Mouse (Mus musculus) thymus, adult 2 months (tissue): ENCODE measurements around the gene Ddah1.

Experiments used
- CTCF ChIP-seq: fragments of 200-500 bp; IDR thresholded peaks from 2 replicates; pipeline ENCODE4 v1.5.1; 2012; ENCODE audit warnings: mild to moderate bottlenecking, control low read depth, low read length, moderate library complexity, borderline replicate concordance; ENCODE audit not compliant: control insufficient read depth, poor library complexity, insufficient read depth; ENCODE audit errors: extremely low read depth
- POLR2A ChIP-seq: fragments of 200-500 bp; IDR thresholded peaks from 2 replicates; pipeline ENCODE4 v1.6.1; 2012; ENCODE audit warnings: mild to moderate bottlenecking, low read length, control low read depth, moderate library complexity; ENCODE audit not compliant: control insufficient read depth, poor library complexity, insufficient read depth; ENCODE audit errors: extremely low read depth

- TF ChIP-seq CTCF (no peak), POLR2A (no peak)
Measured at GRCm38 (mm10) chr3:145817276-145817675, 58.8 kb downstream of the Ddah1 start.
